Mouse (Mus musculus) lung, postnatal 0 days (tissue): Measurements from ENCODE around the gene Ccdc88c. TPM values are rescaled to one million over a fixed set of nuclear protein-coding genes. Genes with fewer than 3 reads are reported as not detected.

ENCODE experiments used
- ATAC-seq: fragments of 200-750 bp; cut with Nextera tagmentation; 2 replicates; pipeline ENCODE4 v1.8.0; 2017; ENCODE audit warnings: moderate library complexity
- DNase-seq: peaks from one replicate; pipeline ENCODE4 v3.0.0-alpha.2; 2016; ENCODE audit warnings: low spot score
- H3K27ac ChIP-seq: fragments of 300-500 bp; sonication (generic); 2 replicates; pipeline ENCODE4 v1.5.1; 2014; ENCODE audit warnings: antibody characterized with exemption, mild to moderate bottlenecking, low read length, mixed read lengths
- H3K27me3 ChIP-seq: fragments of 300-500 bp; sonication (generic); replicated peaks from 2 replicates; pipeline ENCODE4 v1.6.1; 2014; ENCODE audit warnings: low read length, mixed read lengths; ENCODE audit not compliant: insufficient read depth
- H3K36me3 ChIP-seq: fragments of 300-500 bp; sonication (generic); 2 replicates; pipeline ENCODE4 v1.6.1; 2014; ENCODE audit warnings: low read length, mixed read lengths; ENCODE audit not compliant: insufficient read depth
- H3K4me1 ChIP-seq: fragments of 300-500 bp; sonication (generic); 2 replicates; pipeline ENCODE4 v1.6.1; 2014; ENCODE audit warnings: antibody characterized with exemption, low read depth, low read length, mixed read lengths; ENCODE audit not compliant: insufficient read depth
- H3K4me2 ChIP-seq: fragments of 300-500 bp; sonication (generic); replicated peaks from 2 replicates; pipeline ENCODE4 v1.6.1; 2014; ENCODE audit warnings: low read depth, mild to moderate bottlenecking, low read length, moderate library complexity, mixed read lengths
- H3K4me3 ChIP-seq: fragments of 300-500 bp; sonication (generic); 2 replicates; pipeline ENCODE4 v1.5.1; 2014; ENCODE audit warnings: low read depth, low read length
- H3K9ac ChIP-seq: fragments of 300-500 bp; sonication (generic); replicated peaks from 2 replicates; pipeline ENCODE4 v1.6.1; 2014; ENCODE audit warnings: low read depth, mild to moderate bottlenecking
- H3K9me3 ChIP-seq: fragments of 300-500 bp; sonication (generic); 2 replicates; pipeline ENCODE4 v1.6.1; 2016; ENCODE audit warnings: low read length, mixed read lengths
- CTCF ChIP-seq: IDR thresholded peaks from 2 replicates; pipeline ENCODE4 v1.5.1; 2016; ENCODE audit warnings: antibody characterized with exemption, mild to moderate bottlenecking
- EP300 ChIP-seq: IDR thresholded peaks from 2 replicates; pipeline ENCODE4 v1.6.1; 2016; ENCODE audit warnings: antibody characterized with exemption, mild to moderate bottlenecking, control low read depth
- WGBS: fragments of 180-500 bp; shearing (Covaris S2); extraction: QIAGEN DNeasy Blood & Tissue Kit; methylation state at CpG from one replicate; pipeline ENCODE4 v1.1.7; 2014; 5-methylcytosine and 5-hydroxymethylcytosine counted together
- polyA plus RNA-seq: library from polyadenylated mRNA; unstranded; fragments of >200 nt; fragmentation: Nextera tagmentation; extraction: Ambion mirVana; gene quantifications from 2 replicates; pipeline ENCODE4 v1.2.1, GENCODE M21; 2015

The Ccdc88c gene
- polyA plus RNA-seq, 1 experiment from 2014 or later = 7.4 TPM

GRCm38 (mm10) chr12:100967383-100967782 lies 61.5 kb downstream of the Ccdc88c start:
- no peak for DNase-seq
- 92% methylated on average over 12 of the region's 12 CpGs for WGBS
- H3K4me1 ChIP-seq = no peaks in the 10 kb centered on the region

GRCm38 (mm10) chr12:100966253-100966652 lies 62.6 kb downstream of the Ccdc88c start:
- ATAC-seq (no peak), DNase-seq (no peak)
- Histone ChIP-seq H3K9ac (no peak overlapping the region), H3K9me3 (no peaks in the 10 kb centered on the region), H3K4me3 (no peak overlapping the region), H3K4me1 (no peaks in the 10 kb centered on the region), H3K27me3 (no peaks in the 10 kb centered on the region), H3K4me2 (no peak overlapping the region), H3K36me3 (no peaks in the 10 kb centered on the region), H3K27ac (no peak overlapping the region)
- WGBS = 82% methylated on average over 9 of the region's 9 CpGs
- TF ChIP-seq CTCF = no peak
- no peak for TF ChIP-seq EP300

More at GRCm38 (mm10) chr12:100967383-100967782, 61.5 kb downstream of the Ccdc88c start:
- H3K9ac ChIP-seq = no peak overlapping the region
- no peaks in the 10 kb centered on the region for H3K27me3 ChIP-seq
- no peak overlapping the region for H3K4me3 ChIP-seq
- no peak for ATAC-seq
- H3K9me3 ChIP-seq = no peaks in the 10 kb centered on the region
- no peaks in the 10 kb centered on the region for H3K36me3 ChIP-seq
- no peak overlapping the region for H3K4me2 ChIP-seq
- no peak for TF ChIP-seq EP300
- no peak for TF ChIP-seq CTCF
- no peak overlapping the region for H3K27ac ChIP-seq

- WGBS = 75% methylated on average over 3 of the region's 3 CpGs
- no peaks in the 10 kb centered on the region for H3K27me3 ChIP-seq
- no peak for ATAC-seq
Observed at GRCm38 (mm10) chr12:100965298-100965697, 63.6 kb downstream of the Ccdc88c start.

GRCm38 (mm10) chr12:100958621-100959592 lies 69.9 kb downstream of the Ccdc88c start:
- Histone ChIP-seq H3K27ac (no peak overlapping the region), H3K9me3 (no peaks in the 10 kb centered on the region), H3K27me3 (no peaks in the 10 kb centered on the region), H3K4me1 (peaks cover 3% of the 10 kb centered on the region; the same call in 1 of the 2 replicates), H3K36me3 (no peaks in the 10 kb centered on the region), H3K4me2 (no peak overlapping the region), H3K4me3 (no peak overlapping the region), H3K9ac (no peak overlapping the region)
- ATAC-seq = peak; percentile 55
- TF ChIP-seq CTCF (no peak), EP300 (no peak)
- peak; percentile 55 for DNase-seq
- 56% methylated on average over 15 of the region's 15 CpGs for WGBS

More at GRCm38 (mm10) chr12:100965298-100965697, 63.6 kb downstream of the Ccdc88c start:
- Histone ChIP-seq H3K9ac (no peak overlapping the region), H3K36me3 (no peaks in the 10 kb centered on the region), H3K9me3 (no peaks in the 10 kb centered on the region), H3K4me3 (no peak overlapping the region), H3K4me1 (no peaks in the 10 kb centered on the region), H3K27ac (no peak overlapping the region), H3K4me2 (no peak overlapping the region)
- no peak for DNase-seq
- no peak for TF ChIP-seq EP300

GRCm38 (mm10) chr12:100958006-100958405 lies 70.8 kb downstream of the Ccdc88c start:
- Histone ChIP-seq H3K36me3 (no peaks in the 10 kb centered on the region), H3K4me3 (no peak overlapping the region), H3K27me3 (no peaks in the 10 kb centered on the region), H3K9me3 (no peaks in the 10 kb centered on the region), H3K4me1 (peaks cover 3% of the 10 kb centered on the region; the same call in 1 of the 2 replicates), H3K4me2 (no peak overlapping the region), H3K9ac (no peak overlapping the region), H3K27ac (no peak overlapping the region)
- 28% methylated on average over 5 of the region's 5 CpGs for WGBS
- TF ChIP-seq CTCF = peak; percentile 99
- no peak for TF ChIP-seq EP300
- DNase-seq = peak; percentile 65
- ATAC-seq = peak; percentile 54

- no peak overlapping the region for H3K9ac ChIP-seq
- no peak for ATAC-seq
- no peaks in the 10 kb centered on the region for H3K36me3 ChIP-seq
- H3K4me2 ChIP-seq = no peak overlapping the region
- no peak for DNase-seq
- no peak for TF ChIP-seq CTCF
- no peak for TF ChIP-seq EP300
- H3K9me3 ChIP-seq = no peaks in the 10 kb centered on the region
- no peak overlapping the region for H3K4me3 ChIP-seq
- no peaks in the 10 kb centered on the region for H3K27me3 ChIP-seq
- no peak overlapping the region for H3K27ac ChIP-seq
- WGBS = 74% methylated on average over 3 of the region's 3 CpGs
- H3K4me1 ChIP-seq = peaks cover 5% of the 10 kb centered on the region; the same call in 1 of the 2 replicates
Observed at GRCm38 (mm10) chr12:100957257-100957656, 71.6 kb downstream of the Ccdc88c start.
